Mouse (Mus musculus) forebrain, embryonic 14.5 days (tissue): ENCODE measurements around the gene Phkb. TPM values are rescaled to one million over a fixed set of nuclear protein-coding genes. Genes with fewer than 3 reads are reported as not detected.
A peak's percentile ranks its signal among the peaks of the same experiment; 100 is the strongest.
"Not testable (repeated sequence)": the region's sequence is repeated elsewhere in the genome, so short reads cannot be mapped to it uniquely, and the experiment has no call there.

Experiments
- ATAC-seq: fragments of 200-750 bp; cut with Nextera tagmentation; 2 replicates; pipeline ENCODE4 v1.8.0; 2017; ENCODE audit warnings: mild to moderate bottlenecking, moderate library complexity
- DNase-seq: peaks from one replicate; pipeline ENCODE4 v3.0.0-alpha.2; 2015; ENCODE audit warnings: low spot score
- H3K27ac ChIP-seq: fragments of 300-500 bp; sonication (generic); 2 replicates; pipeline ENCODE4 v1.5.1; 2014; ENCODE audit warnings: low read depth, mild to moderate bottlenecking, control low read depth, low read length, moderate library complexity
- H3K27me3 ChIP-seq: fragments of 300-500 bp; sonication (generic); replicated peaks from 2 replicates; pipeline ENCODE4 v1.6.1; 2014; ENCODE audit warnings: low read length, control low read depth, mixed read lengths; ENCODE audit not compliant: control insufficient read depth, insufficient read depth
- H3K36me3 ChIP-seq: fragments of 300-500 bp; sonication (generic); 2 replicates; pipeline ENCODE4 v1.6.1; 2014; ENCODE audit warnings: low read length, control low read depth; ENCODE audit not compliant: control insufficient read depth, insufficient read depth
- H3K4me1 ChIP-seq: fragments of 300-500 bp; sonication (generic); 2 replicates; pipeline ENCODE4 v1.6.1; 2014; ENCODE audit warnings: antibody characterized with exemption, low read length, control low read depth; ENCODE audit not compliant: control insufficient read depth, insufficient read depth
- H3K4me2 ChIP-seq: fragments of 300-500 bp; sonication (generic); 2 replicates; pipeline ENCODE4 v1.6.1; 2014; ENCODE audit warnings: mild to moderate bottlenecking, control low read depth, low read length
- H3K4me3 ChIP-seq: fragments of 300-500 bp; sonication (generic); 2 replicates; pipeline ENCODE4 v1.5.1; 2014; ENCODE audit warnings: low read depth, low read length, control low read depth
- H3K9ac ChIP-seq: fragments of 300-500 bp; sonication (generic); 2 replicates; pipeline ENCODE4 v1.6.1; 2014; ENCODE audit warnings: mild to moderate bottlenecking, low read length, control low read depth, moderate library complexity
- H3K9me3 ChIP-seq: fragments of 300-500 bp; sonication (generic); replicated peaks from 2 replicates; pipeline ENCODE4 v1.6.1; 2016; ENCODE audit warnings: low read length, control low read depth, mixed read lengths; ENCODE audit not compliant: control insufficient read depth
- WGBS: fragments of 180-500 bp; shearing (Covaris S2); extraction: QIAGEN DNeasy Blood & Tissue Kit; methylation state at CpG from one replicate; pipeline ENCODE4 v1.1.7; 2014; 5-methylcytosine and 5-hydroxymethylcytosine counted together
- polyA plus RNA-seq: library from polyadenylated mRNA; unstranded; fragments of >200 nt; fragmentation: Nextera tagmentation; extraction: Ambion mirVana; gene quantifications from 2 replicates; pipeline ENCODE4 v1.2.1, GENCODE M21; 2014

The Phkb gene
- polyA plus RNA-seq, 1 experiment from 2014 or later: 34.1 TPM

DNA sequence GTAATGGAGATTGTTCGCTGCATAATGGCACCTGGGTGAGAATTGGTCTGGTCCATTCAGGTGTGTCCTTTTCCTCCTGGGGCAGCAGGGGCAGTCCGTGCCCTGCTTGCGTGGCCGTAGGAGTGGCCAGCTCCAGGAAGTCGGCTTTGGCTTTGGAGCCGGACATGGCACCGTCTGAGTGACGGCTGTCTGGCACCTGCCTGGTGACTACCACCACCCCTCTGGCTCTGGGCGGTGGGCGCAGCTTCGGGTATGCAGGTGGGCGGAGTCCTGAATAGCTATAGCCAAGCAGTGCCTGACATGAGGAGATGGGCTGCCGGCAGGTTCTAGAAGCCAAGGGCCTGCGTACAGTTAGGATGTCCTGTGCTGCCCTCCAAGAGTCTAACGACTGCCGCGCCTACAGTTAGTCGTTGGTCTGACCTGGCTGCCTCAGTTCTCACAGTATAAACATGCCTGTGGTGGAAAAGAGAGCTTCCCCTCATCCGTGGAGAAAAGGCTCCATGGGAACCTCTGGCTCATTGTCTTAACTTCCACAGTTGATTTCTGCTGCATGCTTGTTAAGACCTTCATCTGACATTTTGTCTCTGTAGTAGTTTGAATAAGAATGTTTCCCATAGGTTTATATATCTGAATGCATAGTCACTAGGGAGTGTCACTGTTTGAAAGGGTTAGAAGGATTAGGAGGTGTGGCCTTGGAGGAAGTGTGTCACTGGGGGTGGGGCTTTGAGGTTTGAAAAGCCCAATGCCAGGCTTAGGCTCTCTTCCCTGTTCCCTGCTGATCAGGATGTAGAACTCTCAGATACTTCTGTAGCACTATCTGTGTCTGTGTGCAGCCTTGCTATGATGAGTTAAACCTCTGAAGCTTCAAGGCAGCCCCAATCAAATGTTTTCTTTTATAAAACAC lies 13.7 kb downstream of the Phkb start:
- Histone ChIP-seq H3K27ac (no peak overlapping the region), H3K36me3 (no peaks in the 10 kb centered on the region), H3K4me1 (no peaks in the 10 kb centered on the region), H3K4me2 (no peak overlapping the region), H3K4me3 (no peak overlapping the region), H3K9ac (no peak overlapping the region), H3K27me3 (no peaks in the 10 kb centered on the region), H3K9me3 (no peaks in the 10 kb centered on the region)
- no peak for DNase-seq
- 89% methylated on average over 19 of the region's 19 CpGs for WGBS
- ATAC-seq: no peak

DNA sequence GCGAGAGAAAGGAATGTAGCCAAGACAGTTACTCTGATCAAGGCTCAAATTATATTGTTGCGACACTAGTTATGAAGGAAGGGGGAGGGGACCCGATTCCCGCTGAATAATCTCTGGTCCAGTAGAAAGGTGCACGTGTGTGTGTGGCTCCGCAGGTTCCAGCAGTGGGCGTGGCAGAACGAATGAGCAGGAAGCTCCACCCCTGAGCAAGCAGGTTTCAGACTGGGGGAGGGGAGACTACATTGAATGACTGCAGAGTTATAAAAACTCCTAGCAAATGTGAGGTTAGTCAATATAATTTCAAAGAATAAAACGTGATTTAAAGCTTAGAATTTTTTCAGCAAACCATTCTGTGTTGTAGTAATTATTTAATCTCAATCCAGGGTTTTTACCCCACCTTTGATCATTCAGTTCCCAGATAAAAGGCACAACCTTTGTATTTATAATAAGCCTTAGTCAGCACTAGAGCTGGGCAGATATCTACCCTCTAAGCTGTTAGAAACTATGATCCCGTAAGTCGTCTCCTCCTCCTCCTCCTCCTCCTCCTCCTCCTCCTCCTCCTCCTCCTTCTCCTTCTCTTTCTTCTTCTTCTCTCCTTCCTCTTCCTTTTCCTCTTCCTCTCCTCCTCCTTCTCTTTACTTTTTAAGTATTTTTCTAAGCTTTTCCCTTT lies 16.6 kb downstream of the Phkb start:
- H3K27ac ChIP-seq, DNase-seq, H3K4me1 ChIP-seq, H3K36me3 ChIP-seq, H3K9me3 ChIP-seq, H3K4me3 ChIP-seq, H3K4me2 ChIP-seq, H3K27me3 ChIP-seq, ATAC-seq, H3K9ac ChIP-seq: not testable (repeated sequence)
- 37% methylated on average over 11 of the region's 11 CpGs for WGBS

DNA sequence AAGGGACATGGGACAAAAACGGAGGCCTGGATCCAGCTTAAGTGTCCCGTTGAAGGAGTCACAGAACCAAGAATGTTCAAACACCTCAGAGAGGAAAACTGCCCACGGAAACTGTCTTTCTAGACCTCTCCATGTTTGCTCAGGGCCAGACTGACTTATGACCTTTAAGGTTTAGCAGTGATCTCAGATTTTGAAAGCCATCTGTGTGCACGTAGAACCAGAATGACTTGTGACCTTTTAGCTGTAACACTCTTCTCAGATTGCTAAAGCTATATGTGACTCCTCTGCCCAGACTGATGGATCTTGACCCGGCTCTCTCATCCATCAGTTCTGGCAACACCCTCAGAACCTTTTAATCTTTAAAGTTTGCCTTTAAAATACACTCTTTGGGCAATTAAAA lies 19.9 kb downstream of the Phkb start:
- no peaks in the 10 kb centered on the region for H3K27me3 ChIP-seq
- H3K4me2 ChIP-seq: no peak overlapping the region
- no peak for DNase-seq
- no peak overlapping the region for H3K27ac ChIP-seq
- H3K9me3 ChIP-seq: no peaks in the 10 kb centered on the region
- H3K36me3 ChIP-seq: no peaks in the 10 kb centered on the region
- H3K4me3 ChIP-seq: no peak overlapping the region
- no peaks in the 10 kb centered on the region for H3K4me1 ChIP-seq
- WGBS: 88% methylated on average over 5 of the region's 5 CpGs
- H3K9ac ChIP-seq: no peak overlapping the region
- no peak for ATAC-seq

DNA sequence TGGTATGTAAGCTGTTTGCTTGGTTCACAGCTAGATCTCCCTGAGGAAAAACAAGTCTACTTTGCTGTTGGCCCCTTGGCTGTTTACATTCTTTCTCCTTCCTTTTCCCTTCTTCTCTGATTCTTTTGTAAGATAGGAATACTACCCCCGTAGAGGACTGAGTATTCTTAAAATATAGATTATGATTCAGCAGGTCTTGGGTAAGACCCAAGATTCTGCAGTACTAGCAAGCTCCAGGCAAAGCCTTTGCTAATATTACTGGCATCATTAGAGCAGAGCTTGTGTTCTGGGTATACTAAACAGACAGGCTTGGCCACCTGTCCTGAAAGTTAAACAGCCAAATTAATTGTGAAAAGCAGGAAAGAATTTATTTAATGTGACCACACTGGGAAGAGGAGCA lies 21.6 kb downstream of the Phkb start:
- H3K9me3 ChIP-seq: no peaks in the 10 kb centered on the region
- 92% methylated on average over 1 of the region's 1 CpGs for WGBS
- H3K4me3 ChIP-seq: no peak overlapping the region
- H3K9ac ChIP-seq: no peak overlapping the region
- no peak overlapping the region for H3K4me2 ChIP-seq
- DNase-seq (no peak), ATAC-seq (no peak)
- no peaks in the 10 kb centered on the region for H3K27me3 ChIP-seq
- H3K27ac ChIP-seq: no peak overlapping the region
- no peaks in the 10 kb centered on the region for H3K4me1 ChIP-seq
- no peaks in the 10 kb centered on the region for H3K36me3 ChIP-seq

DNA sequence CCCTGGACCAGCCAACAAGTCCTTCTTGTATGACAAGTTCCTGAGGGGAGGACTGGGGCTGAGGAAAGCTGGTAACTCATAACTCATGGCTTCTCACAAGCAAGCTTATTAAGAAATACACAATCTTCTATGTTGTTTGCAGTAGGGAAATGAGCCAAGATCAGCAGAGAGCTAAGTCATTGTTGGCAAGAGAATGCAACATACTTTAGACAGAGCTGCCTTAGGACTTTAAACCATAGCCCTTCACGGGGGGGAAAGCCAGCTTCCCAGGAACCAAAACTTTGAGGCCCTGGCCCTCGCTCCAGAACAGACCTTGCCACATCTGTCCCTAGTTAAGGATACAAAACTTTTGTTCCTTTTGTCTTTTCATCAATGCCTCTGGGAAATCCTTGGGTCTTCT lies 30.9 kb downstream of the Phkb start:
- Histone ChIP-seq H3K9me3 (no peaks in the 10 kb centered on the region), H3K27me3 (no peaks in the 10 kb centered on the region), H3K4me1 (no peaks in the 10 kb centered on the region; the same call in 1 of the 2 replicates), H3K9ac (no peak overlapping the region), H3K4me2 (no peak overlapping the region), H3K27ac (no peak overlapping the region), H3K4me3 (no peak overlapping the region), H3K36me3 (no peaks in the 10 kb centered on the region)
- DNase-seq (peak; percentile 9), ATAC-seq (no peak)
- WGBS: 69% methylated on average over 2 of the region's 2 CpGs

DNA sequence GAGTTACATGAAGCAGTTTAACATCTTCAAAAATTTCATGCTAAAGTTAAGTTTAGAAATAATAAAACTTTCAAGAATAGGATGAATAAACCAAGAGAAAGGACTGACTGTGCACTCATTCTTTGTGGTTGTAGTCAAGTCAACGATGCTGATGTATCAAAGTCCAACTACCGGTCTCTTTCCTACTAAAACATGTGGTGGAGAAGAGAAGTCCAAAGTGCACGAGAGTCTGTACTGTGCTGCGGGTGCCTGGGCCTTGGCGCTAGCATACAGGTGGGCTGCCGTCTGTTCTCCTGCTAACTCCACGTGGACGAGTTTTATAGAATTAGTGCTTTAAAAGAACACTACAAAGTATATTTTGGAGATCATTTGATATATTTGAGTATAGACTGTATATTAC lies 37.2 kb downstream of the Phkb start:
- DNase-seq: no peak
- Histone ChIP-seq H3K9me3 (no peaks in the 10 kb centered on the region), H3K4me2 (no peak overlapping the region), H3K36me3 (0 out of 2 replicates have a peak, but pooled peaks cover 3% of the 10 kb centered on the region), H3K4me1 (no peaks in the 10 kb centered on the region), H3K9ac (no peak overlapping the region), H3K27me3 (no peaks in the 10 kb centered on the region), H3K4me3 (no peak overlapping the region), H3K27ac (no peak overlapping the region)
- WGBS: 95% methylated on average over 8 of the region's 8 CpGs
- no peak for ATAC-seq

DNA sequence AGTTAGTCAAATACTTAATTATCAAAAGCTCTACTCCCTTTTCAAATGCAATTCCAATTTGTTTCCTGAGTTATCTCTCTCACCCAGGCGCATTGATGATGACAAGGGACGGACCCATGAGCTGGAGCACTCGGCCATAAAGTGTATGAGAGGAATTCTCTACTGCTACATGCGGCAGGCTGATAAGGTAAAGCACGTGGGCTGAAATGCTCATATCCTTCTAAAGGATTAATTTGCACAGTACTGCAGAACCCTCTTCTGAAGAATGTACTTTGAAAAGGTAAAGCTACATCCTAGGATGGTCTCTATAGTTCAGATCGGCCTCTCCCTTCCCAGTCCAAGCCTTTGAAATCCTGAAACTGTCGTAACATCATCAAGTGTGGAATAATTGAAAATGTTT lies 38.9 kb downstream of the Phkb start:
- no peak overlapping the region for H3K9ac ChIP-seq
- no peak overlapping the region for H3K4me3 ChIP-seq
- no peaks in the 10 kb centered on the region for H3K27me3 ChIP-seq
- no peaks in the 10 kb centered on the region for H3K4me1 ChIP-seq
- DNase-seq (no peak), ATAC-seq (no peak)
- no peaks in the 10 kb centered on the region for H3K9me3 ChIP-seq
- 0 out of 2 replicates have a peak, but pooled peaks cover 3% of the 10 kb centered on the region for H3K36me3 ChIP-seq
- WGBS: 94% methylated on average over 7 of the region's 7 CpGs
- H3K4me2 ChIP-seq: no peak overlapping the region
- no peak overlapping the region for H3K27ac ChIP-seq

DNA sequence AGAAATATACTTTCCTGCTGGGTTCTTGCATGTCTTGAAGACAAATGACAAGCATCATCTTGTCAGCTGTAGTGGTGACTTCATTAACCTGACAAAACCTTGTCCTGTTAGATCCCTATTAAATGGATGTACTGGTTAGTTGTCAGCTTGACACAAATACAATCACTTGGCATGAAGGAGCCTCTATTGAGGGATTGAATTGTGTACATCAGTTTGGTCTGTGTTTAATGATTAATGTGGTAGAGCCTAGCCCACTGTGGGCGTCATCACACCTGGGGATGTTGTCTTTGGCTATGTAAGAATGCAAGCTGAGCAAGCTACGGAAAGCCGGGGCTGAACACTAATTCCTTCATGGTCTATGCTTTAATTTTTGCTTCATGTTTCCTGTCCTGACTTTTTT lies 44.1 kb downstream of the Phkb start:
- no peak for ATAC-seq
- no peak for DNase-seq
- no peak overlapping the region for H3K9ac ChIP-seq
- no peak overlapping the region for H3K27ac ChIP-seq
- H3K4me1 ChIP-seq: no peaks in the 10 kb centered on the region
- no peaks in the 10 kb centered on the region for H3K36me3 ChIP-seq
- no peaks in the 10 kb centered on the region for H3K9me3 ChIP-seq
- H3K27me3 ChIP-seq: no peaks in the 10 kb centered on the region
- no peak overlapping the region for H3K4me2 ChIP-seq
- 94% methylated on average over 3 of the region's 3 CpGs for WGBS
- no peak overlapping the region for H3K4me3 ChIP-seq

DNA sequence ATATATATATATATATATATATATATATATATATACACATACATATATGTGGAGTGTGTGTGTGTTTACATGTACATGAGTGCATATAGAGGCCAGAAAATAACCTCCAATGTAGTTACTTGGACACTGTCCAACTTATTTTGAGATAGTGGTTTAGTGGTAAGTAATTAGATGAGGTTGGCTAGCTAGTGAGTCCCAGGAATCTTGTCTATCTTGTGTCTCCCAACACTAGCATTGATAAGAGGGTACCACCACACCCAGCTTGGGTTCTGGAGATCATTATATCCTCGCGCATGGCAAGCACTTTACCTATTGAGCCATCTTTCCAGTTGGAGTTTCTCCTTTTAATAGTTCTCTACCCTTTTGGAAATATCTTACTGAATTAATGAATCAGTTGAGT lies 56.9 kb downstream of the Phkb start:
- Histone ChIP-seq H3K27ac (no peak overlapping the region), H3K9me3 (no peaks in the 10 kb centered on the region), H3K4me1 (no peaks in the 10 kb centered on the region), H3K4me2 (no peak overlapping the region), H3K36me3 (no peaks in the 10 kb centered on the region), H3K27me3 (no peaks in the 10 kb centered on the region), H3K4me3 (no peak overlapping the region), H3K9ac (no peak overlapping the region)
- ATAC-seq (no peak), DNase-seq (no peak)
- WGBS: 93% methylated on average over 2 of the region's 2 CpGs
